Mouse (Mus musculus): ENCODE measurements around the gene Gm29133.

The Gm29133 gene

DNA sequence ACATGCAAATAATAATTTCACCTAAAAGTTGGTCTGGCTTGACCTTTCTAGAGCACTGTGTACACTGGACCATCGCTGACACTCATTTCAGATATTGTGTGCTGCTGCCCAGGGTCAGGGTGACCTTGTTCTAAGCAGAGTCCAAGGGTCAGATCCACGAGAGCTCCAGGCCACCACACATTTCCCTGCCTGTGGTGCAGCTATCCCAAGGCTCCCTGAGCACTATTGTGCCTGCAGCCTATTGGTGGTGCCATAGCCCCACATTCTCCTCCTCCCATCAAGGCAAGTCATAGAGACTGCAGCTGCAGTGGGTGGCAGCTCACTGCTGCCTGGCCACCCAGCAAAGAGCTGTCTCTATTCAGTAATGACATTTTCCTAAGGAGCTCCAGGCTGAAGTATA, 2.7 kb upstream of the Gm29133 start:
- H3K36me3 ChIP-seq (ENCODE audit: insufficient read depth, low read length) = no peaks in the 10 kb centered on the region
- no peaks in the 10 kb centered on the region for H3K4me1 ChIP-seq (replicated peaks; ENCODE audit: low read depth, low read length)
- H3K9me3 ChIP-seq (ENCODE audit: low read length) = 0 out of 2 replicates have a peak, but pooled peaks cover 3% of the 10 kb centered on the region
- H3K4me3 ChIP-seq (replicated peaks; ENCODE audit: low read length) = no peak overlapping the region
- TF ChIP-seq NANOG (IDR thresholded peaks at IDR 0.05; ENCODE audit: borderline replicate concordance, low read length) = no peak
- no peaks in the 10 kb centered on the region for H3K27me3 ChIP-seq (ENCODE audit: insufficient read depth, low read length)

DNA sequence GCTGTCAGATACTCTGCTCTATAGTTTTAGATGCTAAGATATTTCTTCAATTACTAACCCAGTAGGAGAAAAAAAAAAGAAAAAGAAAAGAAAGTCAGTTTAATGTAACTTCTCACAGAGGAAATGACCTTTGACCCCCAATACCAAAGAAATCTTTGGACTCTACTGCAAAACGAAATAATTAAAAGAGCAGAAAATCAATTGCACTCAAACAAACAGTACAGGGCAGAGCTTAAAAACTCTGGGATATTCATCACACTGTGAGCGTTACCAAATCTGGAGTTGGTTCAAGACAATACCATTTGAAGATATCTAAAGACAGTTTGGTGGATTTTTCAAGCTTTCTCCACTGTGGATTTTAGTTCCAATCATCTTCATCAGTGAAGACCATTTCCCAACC, 15.4 kb downstream of the Gm29133 start:
- Histone ChIP-seq H3K27me3 (ENCODE audit: insufficient read depth, low read length) (no peaks in the 10 kb centered on the region), H3K9me3 (ENCODE audit: low read length) (no peaks in the 10 kb centered on the region), H3K4me3 (replicated peaks; ENCODE audit: low read length) (no peak overlapping the region), H3K36me3 (ENCODE audit: insufficient read depth, low read length) (no peaks in the 10 kb centered on the region), H3K4me1 (replicated peaks; ENCODE audit: low read depth, low read length) (no peaks in the 10 kb centered on the region)
- TF ChIP-seq CTCF (conservative IDR thresholded peaks at IDR 0.05; ENCODE audit: low read length) = no peak
- no peak for TF ChIP-seq POU5F1 (IDR thresholded peaks at IDR 0.05; ENCODE audit: borderline replicate concordance, low read length)

DNA sequence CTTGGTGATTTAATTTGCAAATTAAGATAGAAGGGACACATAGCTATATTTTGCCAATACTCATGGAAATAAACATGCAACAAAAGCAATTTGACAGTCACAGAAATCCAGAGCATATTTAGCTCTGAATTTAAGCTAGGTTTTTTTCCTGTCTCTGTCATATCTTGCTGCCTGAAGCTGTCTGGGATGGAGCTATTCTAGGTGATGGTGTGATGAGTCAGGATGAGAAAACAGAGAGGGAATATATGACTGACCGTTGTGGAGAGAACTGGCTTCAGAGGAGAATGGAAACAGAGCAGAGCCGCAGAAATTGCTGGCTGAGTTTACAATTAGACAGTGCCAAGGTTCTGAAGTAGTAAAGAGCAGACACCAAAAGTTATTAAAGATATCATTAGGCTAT, 26.3 kb downstream of the Gm29133 start:
- H3K27me3 ChIP-seq (ENCODE audit: insufficient read depth, low read length) = no peaks in the 10 kb centered on the region
- no peaks in the 10 kb centered on the region for H3K36me3 ChIP-seq (ENCODE audit: insufficient read depth, low read length)
- TF ChIP-seq NANOG (IDR thresholded peaks at IDR 0.05; ENCODE audit: borderline replicate concordance, low read length) = no peak
- TF ChIP-seq CTCF (conservative IDR thresholded peaks at IDR 0.05; ENCODE audit: low read length) = no peak
- no peak for TF ChIP-seq POU5F1 (IDR thresholded peaks at IDR 0.05; ENCODE audit: borderline replicate concordance, low read length)
- no peaks in the 10 kb centered on the region for H3K4me1 ChIP-seq (replicated peaks; ENCODE audit: low read depth, low read length)
- H3K9me3 ChIP-seq (ENCODE audit: low read length) = no peaks in the 10 kb centered on the region
- no peak overlapping the region for H3K4me3 ChIP-seq (replicated peaks; ENCODE audit: low read length)

DNA sequence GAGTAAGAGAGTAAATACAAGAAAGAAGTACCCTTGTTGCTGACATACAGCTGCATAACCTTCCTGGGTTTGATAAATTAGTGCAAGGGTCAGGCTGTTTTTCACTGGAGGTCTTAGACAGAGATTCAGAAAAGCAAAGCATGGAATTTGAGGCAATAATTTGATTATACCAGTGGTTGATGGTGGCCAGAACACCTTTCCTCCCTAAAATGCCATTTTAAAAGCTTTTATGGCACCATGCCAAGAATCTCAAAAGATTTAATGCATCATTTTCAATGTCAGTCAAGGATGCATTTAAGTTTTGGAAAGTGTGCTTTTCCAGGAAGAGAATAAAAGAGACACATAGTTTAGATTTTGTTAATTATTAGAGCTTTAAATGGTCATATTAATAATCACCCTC, 60.0 kb downstream of the Gm29133 start:
- no peaks in the 10 kb centered on the region for H3K9me3 ChIP-seq (ENCODE audit: low read length)
- H3K27me3 ChIP-seq (ENCODE audit: insufficient read depth, low read length) = no peaks in the 10 kb centered on the region

DNA sequence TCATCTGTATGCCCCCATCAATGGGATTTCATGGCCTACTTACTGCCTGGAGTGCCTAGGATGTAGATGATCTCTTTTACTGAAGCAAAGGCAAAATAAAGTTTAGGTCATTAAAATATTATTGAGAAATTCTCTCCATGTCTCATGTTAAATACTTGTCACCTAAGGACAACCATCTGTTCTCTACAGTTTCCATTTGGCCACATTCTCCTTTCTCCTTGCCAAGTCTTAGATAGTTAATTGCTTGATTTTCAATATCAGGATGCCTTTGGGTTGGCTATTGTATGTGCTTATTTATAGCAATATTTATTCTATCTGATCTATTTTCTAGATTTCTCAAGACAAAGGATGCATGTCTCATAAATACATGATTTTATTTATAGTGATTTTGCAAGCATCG, 75.9 kb downstream of the Gm29133 start:
- Histone ChIP-seq H3K9me3 (ENCODE audit: low read length) (no peaks in the 10 kb centered on the region), H3K4me1 (replicated peaks; ENCODE audit: low read depth, low read length) (no peaks in the 10 kb centered on the region), H3K27me3 (ENCODE audit: insufficient read depth, low read length) (no peaks in the 10 kb centered on the region), H3K4me3 (replicated peaks; ENCODE audit: low read length) (no peak overlapping the region), H3K36me3 (ENCODE audit: insufficient read depth, low read length) (no peaks in the 10 kb centered on the region)
- TF ChIP-seq POU5F1 (IDR thresholded peaks at IDR 0.05; ENCODE audit: borderline replicate concordance, low read length) (no peak), NANOG (IDR thresholded peaks at IDR 0.05; ENCODE audit: borderline replicate concordance, low read length) (no peak), CTCF (conservative IDR thresholded peaks at IDR 0.05; ENCODE audit: low read length) (no peak)

More for the DNA sequence above, 60.0 kb downstream of the Gm29133 start:
- H3K4me3 ChIP-seq (replicated peaks; ENCODE audit: low read length) = no peak overlapping the region
- TF ChIP-seq POU5F1 (IDR thresholded peaks at IDR 0.05; ENCODE audit: borderline replicate concordance, low read length) (no peak), NANOG (IDR thresholded peaks at IDR 0.05; ENCODE audit: borderline replicate concordance, low read length) (no peak), CTCF (conservative IDR thresholded peaks at IDR 0.05; ENCODE audit: low read length) (no peak)
- no peaks in the 10 kb centered on the region for H3K4me1 ChIP-seq (replicated peaks; ENCODE audit: low read depth, low read length)
- H3K36me3 ChIP-seq (ENCODE audit: insufficient read depth, low read length) = no peaks in the 10 kb centered on the region

DNA sequence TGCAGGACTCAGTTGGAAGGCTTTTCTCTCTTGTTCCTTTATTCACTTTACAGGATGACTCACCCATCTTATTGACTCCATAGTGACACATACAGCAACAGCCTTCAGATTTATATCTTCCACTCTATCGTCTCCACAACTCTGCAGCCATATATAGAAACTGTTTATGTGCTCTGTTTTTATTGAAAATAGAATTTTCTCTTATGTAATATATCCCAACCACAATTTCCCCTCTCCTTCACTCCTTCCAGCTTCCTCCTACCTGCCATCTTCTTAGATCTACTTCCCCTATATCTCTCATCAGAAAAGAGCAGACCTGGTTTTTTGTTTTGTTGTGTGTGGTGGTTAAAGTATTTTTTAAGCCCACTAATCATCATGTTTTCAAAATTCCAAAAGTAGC, 76.5 kb downstream of the Gm29133 start:
- TF ChIP-seq CTCF (conservative IDR thresholded peaks at IDR 0.05; ENCODE audit: low read length) (no peak), NANOG (IDR thresholded peaks at IDR 0.05; ENCODE audit: borderline replicate concordance, low read length) (no peak), POU5F1 (IDR thresholded peaks at IDR 0.05; ENCODE audit: borderline replicate concordance, low read length) (no peak)
- no peak overlapping the region for H3K4me3 ChIP-seq (replicated peaks; ENCODE audit: low read length)
- no peaks in the 10 kb centered on the region for H3K4me1 ChIP-seq (replicated peaks; ENCODE audit: low read depth, low read length)
- H3K9me3 ChIP-seq (ENCODE audit: low read length) = no peaks in the 10 kb centered on the region
- no peaks in the 10 kb centered on the region for H3K27me3 ChIP-seq (ENCODE audit: insufficient read depth, low read length)
- H3K36me3 ChIP-seq (ENCODE audit: insufficient read depth, low read length) = no peaks in the 10 kb centered on the region

DNA sequence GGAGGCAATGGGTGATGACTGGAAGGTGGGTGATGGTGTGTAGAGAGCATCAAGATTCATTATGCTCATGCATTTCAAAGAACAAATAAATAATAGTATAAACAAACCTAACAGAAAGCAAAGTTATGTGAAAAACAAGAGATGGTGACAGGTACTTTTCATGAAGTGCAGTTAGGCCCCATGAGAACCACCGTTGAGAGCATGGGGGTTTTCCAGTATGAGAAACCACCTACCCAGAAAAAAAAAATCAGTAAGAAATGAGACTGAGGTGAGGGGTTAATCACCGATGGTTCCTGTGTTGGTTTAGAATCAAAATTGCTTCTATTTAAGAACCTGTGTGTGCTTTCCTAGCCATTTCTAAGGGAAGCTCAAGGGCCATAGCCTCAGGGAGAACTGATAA, 86.8 kb downstream of the Gm29133 start:
- no peaks in the 10 kb centered on the region for H3K4me1 ChIP-seq (replicated peaks; ENCODE audit: low read depth, low read length)
- TF ChIP-seq POU5F1 (IDR thresholded peaks at IDR 0.05; ENCODE audit: borderline replicate concordance, low read length) (no peak), NANOG (IDR thresholded peaks at IDR 0.05; ENCODE audit: borderline replicate concordance, low read length) (no peak), CTCF (conservative IDR thresholded peaks at IDR 0.05; ENCODE audit: low read length) (no peak)

DNA sequence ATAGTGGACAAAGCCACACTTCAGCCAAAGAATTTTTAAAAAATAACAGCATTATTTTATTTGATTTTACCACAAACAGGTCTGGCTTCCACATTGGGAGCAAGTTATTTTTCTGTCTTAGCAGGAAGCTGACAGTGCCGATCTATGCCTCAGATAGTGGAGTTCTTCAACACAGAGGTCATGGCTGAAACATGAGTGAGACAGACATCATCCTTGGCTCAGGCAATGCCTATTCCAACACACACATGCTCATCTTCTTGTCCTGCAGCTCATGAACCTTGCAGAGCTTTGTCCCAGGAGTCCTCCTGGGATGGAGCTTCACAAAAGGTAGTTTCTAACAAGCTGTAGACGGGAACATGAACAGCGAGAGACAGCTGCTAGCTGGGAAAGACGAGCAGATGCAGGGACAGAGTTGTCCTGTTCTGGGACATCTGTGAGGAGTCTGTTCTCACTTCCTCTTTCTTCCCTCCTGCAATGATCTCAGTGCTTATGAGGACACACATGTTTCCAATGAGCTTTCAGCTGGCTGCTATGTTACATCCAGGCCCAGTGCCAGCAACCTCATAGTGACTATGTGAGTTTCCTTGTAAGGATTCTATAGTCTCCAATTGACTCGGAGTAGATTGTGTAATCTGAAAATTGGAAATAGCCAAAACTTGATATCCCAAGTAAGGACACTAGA, 87.4 kb downstream of the Gm29133 start:
- Histone ChIP-seq H3K27me3 (ENCODE audit: insufficient read depth, low read length) (no peaks in the 10 kb centered on the region), H3K4me3 (replicated peaks; ENCODE audit: low read length) (no peak overlapping the region), H3K9me3 (ENCODE audit: low read length) (no peaks in the 10 kb centered on the region)

More for the DNA sequence above, 86.8 kb downstream of the Gm29133 start:
- H3K4me3 ChIP-seq (replicated peaks; ENCODE audit: low read length) = no peak overlapping the region
- no peaks in the 10 kb centered on the region for H3K27me3 ChIP-seq (ENCODE audit: insufficient read depth, low read length)
- H3K36me3 ChIP-seq (ENCODE audit: insufficient read depth, low read length) = no peaks in the 10 kb centered on the region
- H3K9me3 ChIP-seq (ENCODE audit: low read length) = no peaks in the 10 kb centered on the region

More for the DNA sequence above, 87.4 kb downstream of the Gm29133 start:
- Histone ChIP-seq H3K36me3 (ENCODE audit: insufficient read depth, low read length) (no peaks in the 10 kb centered on the region), H3K4me1 (replicated peaks; ENCODE audit: low read depth, low read length) (no peaks in the 10 kb centered on the region)
- TF ChIP-seq CTCF (conservative IDR thresholded peaks at IDR 0.05; ENCODE audit: low read length) (no peak), POU5F1 (IDR thresholded peaks at IDR 0.05; ENCODE audit: borderline replicate concordance, low read length) (no peak), NANOG (IDR thresholded peaks at IDR 0.05; ENCODE audit: borderline replicate concordance, low read length) (no peak)
